Mouse (Mus musculus): ENCODE data around the gene Ndufa9.

DNA sequence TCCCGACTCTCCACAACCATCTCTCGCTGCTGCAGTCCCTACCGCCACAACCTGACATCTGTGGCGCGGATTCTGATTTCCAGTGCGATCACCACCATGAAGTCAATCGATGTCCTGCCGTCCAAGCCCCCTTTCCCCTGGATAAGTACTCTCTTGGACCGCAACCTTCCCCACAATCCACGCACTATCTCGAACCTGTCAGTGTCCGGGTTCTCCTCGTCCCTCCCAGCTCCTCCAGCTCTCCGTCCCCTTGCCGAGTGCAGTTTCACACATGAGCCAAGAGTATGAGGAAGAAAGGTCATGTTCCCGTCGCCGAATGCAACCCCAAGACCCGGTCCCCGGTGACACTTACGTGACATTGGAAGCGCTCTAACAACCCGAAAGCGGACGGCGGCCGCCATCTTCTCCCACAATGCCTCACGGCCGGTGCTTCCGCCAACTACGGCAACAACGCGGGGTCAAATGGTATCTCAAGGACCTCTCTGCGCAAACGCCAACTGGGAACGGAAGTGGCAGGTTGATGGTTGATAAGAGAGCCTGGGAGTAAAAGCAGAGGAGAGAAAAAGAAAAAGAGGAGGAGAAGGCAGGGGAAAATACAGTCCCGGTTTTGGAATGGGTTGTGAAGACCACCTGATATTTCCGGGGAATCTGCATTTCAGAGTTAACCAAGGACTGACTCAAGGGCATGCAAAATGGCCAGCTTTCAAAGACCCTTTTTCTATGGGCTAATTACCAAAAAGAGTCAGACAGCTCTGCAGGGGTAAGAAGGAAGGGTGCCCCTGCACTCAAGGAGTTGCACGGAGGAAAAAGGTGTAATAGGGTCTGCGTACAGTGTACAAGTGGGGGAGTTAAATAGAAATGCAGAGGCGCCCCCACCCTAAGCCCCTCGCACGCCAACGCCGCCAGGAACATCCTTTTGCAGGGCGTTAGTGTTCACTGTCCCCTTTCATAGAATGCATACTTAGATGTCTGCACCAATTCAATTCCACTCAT, at the start of gene Ndufa9:
- TF ChIP-seq CTCF (IDR thresholded peaks at IDR 0.05; ENCODE audit: extremely low read depth, insufficient read depth, low read length) (no peak), POLR2A (IDR thresholded peaks at IDR 0.05; ENCODE audit: extremely low read depth, insufficient read depth, low read length) (peak; percentile 78)

All from cortical plate, adult 2 months (tissue).